Mouse (Mus musculus) heart, embryonic 14.5 days (tissue): Measurements from ENCODE around the gene Fam136a. TPM values are rescaled to one million over a fixed set of nuclear protein-coding genes. Genes with fewer than 3 reads are reported as not detected.

Source experiments
- ATAC-seq: fragments of 200-750 bp; cut with Nextera tagmentation; 2 replicates; pipeline ENCODE4 v1.8.0; 2017; ENCODE audit warnings: low read depth, moderate TSS enrichment; ENCODE audit not compliant: insufficient number of reproducible peaks, insufficient read depth, low FRiP score
- H3K27ac ChIP-seq, 2 experiments: fragments of 200-500 bp in 1 of 2; fragments of 300-500 bp in 1 of 2; sonication (generic) in 1 of 2; replicated peaks in 1 of 2; 2 replicates each; pipeline ENCODE4 v1.5.1; 2012 to 2014; ENCODE audit warnings: low read depth in 2 of 2, low read length in 2 of 2, control low read depth in 1 of 2, mild to moderate bottlenecking in 1 of 2, mixed read lengths in 1 of 2; ENCODE audit not compliant: control insufficient read depth in 1 of 2, insufficient read depth in 1 of 2
- H3K27me3 ChIP-seq: fragments of 300-500 bp; sonication (generic); 2 replicates; pipeline ENCODE4 v1.6.1; 2014; ENCODE audit warnings: mild to moderate bottlenecking, low read length, control low read depth; ENCODE audit not compliant: control insufficient read depth, insufficient read depth
- H3K36me3 ChIP-seq: fragments of 300-500 bp; sonication (generic); 2 replicates; pipeline ENCODE4 v1.6.1; 2014; ENCODE audit warnings: mild to moderate bottlenecking, control low read depth, low read length, mixed read lengths; ENCODE audit not compliant: control insufficient read depth, insufficient read depth
- H3K4me1 ChIP-seq, 2 experiments: fragments of 200-500 bp in 1 of 2; fragments of 300-500 bp in 1 of 2; sonication (generic) in 1 of 2; 2 replicates each; pipeline ENCODE4 v1.6.1; 2012 to 2014; ENCODE audit warnings: low read length in 2 of 2, control low read depth in 1 of 2, mixed read lengths in 1 of 2; ENCODE audit not compliant: control insufficient read depth in 2 of 2, insufficient read depth in 2 of 2
- H3K4me2 ChIP-seq: fragments of 300-500 bp; sonication (generic); 2 replicates; pipeline ENCODE4 v1.6.1; 2014; ENCODE audit warnings: mild to moderate bottlenecking, low read length
- H3K4me3 ChIP-seq, 2 experiments: fragments of 200-500 bp in 1 of 2; fragments of 300-500 bp in 1 of 2; sonication (generic) in 1 of 2; 2 replicates each; pipeline ENCODE4 v1.5.1; 2012 to 2014; ENCODE audit warnings: low read length in 2 of 2, mild to moderate bottlenecking in 2 of 2, control low read depth in 1 of 2, low read depth in 1 of 2, moderate library complexity in 1 of 2; ENCODE audit not compliant: control insufficient read depth in 1 of 2, insufficient read depth in 1 of 2
- H3K9ac ChIP-seq: fragments of 300-500 bp; sonication (generic); 2 replicates; pipeline ENCODE4 v1.6.1; 2014; ENCODE audit warnings: mild to moderate bottlenecking, low read length
- H3K9me3 ChIP-seq: fragments of 300-500 bp; sonication (generic); 2 replicates; pipeline ENCODE4 v1.6.1; 2016; ENCODE audit warnings: low read length, control low read depth; ENCODE audit not compliant: control insufficient read depth
- WGBS: fragments of 180-500 bp; shearing (Covaris S2); extraction: QIAGEN DNeasy Blood & Tissue Kit; methylation state at CpG from one replicate; pipeline ENCODE4 v1.1.7; 2014; 5-methylcytosine and 5-hydroxymethylcytosine counted together
- polyA plus RNA-seq: library from polyadenylated mRNA; unstranded; fragments of >200 nt; fragmentation: Nextera tagmentation; extraction: Ambion mirVana; gene quantifications from 2 replicates; pipeline ENCODE4 v1.2.1, GENCODE M21; 2014

Gene Fam136a
- polyA plus RNA-seq, 1 experiment from 2014 or later = 91.9 TPM

GRCm38 (mm10) chr6:86398986-86399385, 33.5 kb downstream of the Fam136a start:
- no peaks in the 10 kb centered on the region for H3K27me3 ChIP-seq
- no peak overlapping the region for H3K9ac ChIP-seq
- no peaks in the 10 kb centered on the region for H3K9me3 ChIP-seq
- H3K36me3 ChIP-seq = peaks cover 4% of the 10 kb centered on the region; the same call in 1 of the 2 replicates
- H3K4me3 ChIP-seq = no peak overlapping the region
- WGBS = 74% methylated on average over 2 of the region's 2 CpGs
- no peak overlapping the region for H3K4me2 ChIP-seq
- H3K4me1 ChIP-seq = peaks cover 9 to 30% of the 10 kb centered on the region in 2 experiments
- H3K27ac ChIP-seq = no peak overlapping the region
- no peak for ATAC-seq

DNA sequence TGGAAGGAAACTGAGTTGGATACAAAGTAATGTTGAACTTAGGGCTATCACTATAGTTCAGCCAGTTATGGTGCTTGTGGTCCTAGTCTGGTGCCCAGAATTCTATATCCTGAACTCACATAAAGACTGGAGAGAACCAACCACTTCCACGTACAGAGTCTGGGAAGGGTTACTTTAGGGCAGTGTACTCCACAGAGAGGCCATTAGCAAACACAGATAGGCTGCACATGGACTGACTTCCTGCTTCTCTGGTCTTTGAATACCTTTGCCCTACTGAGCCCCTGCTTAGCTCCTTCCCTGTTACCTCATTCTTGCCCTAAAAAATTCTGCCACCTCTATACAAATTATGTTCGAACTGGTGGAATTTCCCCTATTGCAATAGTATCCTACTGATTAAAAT, 34.5 kb downstream of the Fam136a start:
- H3K27ac ChIP-seq = no peak overlapping the region
- no peak for ATAC-seq

DNA sequence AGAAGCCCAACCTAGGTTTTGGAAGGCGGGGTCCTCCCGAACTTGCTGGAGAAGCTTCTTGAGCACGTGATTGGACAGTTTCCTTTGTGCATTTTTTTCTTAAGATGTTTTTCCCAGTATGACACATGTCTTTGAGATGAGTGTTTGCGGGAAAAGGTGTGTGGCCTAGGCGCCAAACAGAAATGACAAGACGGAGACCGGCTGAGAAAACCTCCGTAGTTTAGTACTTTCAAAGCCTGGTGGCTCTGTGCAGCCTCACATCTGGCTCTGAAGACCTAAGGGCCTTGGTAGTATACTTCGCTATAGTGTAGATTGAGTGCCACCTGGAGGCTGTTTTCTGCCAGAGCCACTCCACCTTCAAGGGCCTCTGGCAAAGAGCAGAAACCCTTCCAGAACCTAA, 35.5 kb downstream of the Fam136a start:
- Histone ChIP-seq H3K9ac (no peak overlapping the region), H3K9me3 (no peaks in the 10 kb centered on the region), H3K4me1 (peaks cover 0 to 16% of the 10 kb centered on the region in 2 experiments; a peak in 2 of 4 replicates), H3K4me3 (peak overlapping the region; percentile 12 to 28; a peak in 2 of 4 replicates), H3K4me2 (peak overlapping the region; percentile 50), H3K27ac (no peak overlapping the region), H3K27me3 (no peaks in the 10 kb centered on the region), H3K36me3 (no peaks in the 10 kb centered on the region)
- 3% methylated on average over 9 of the region's 9 CpGs for WGBS
- ATAC-seq = peak; percentile 18; the same call in 1 of the 2 replicates

More for the DNA sequence above, 34.5 kb downstream of the Fam136a start:
- H3K4me2 ChIP-seq = no peak overlapping the region
- WGBS = 64% methylated on average over 2 of the region's 2 CpGs
- H3K27me3 ChIP-seq = no peaks in the 10 kb centered on the region
- no peak overlapping the region for H3K9ac ChIP-seq
- no peaks in the 10 kb centered on the region for H3K9me3 ChIP-seq
- no peak overlapping the region for H3K4me3 ChIP-seq
- peaks cover 7 to 20% of the 10 kb centered on the region in 2 experiments for H3K4me1 ChIP-seq
- no peaks in the 10 kb centered on the region for H3K36me3 ChIP-seq

GRCm38 (mm10) chr6:86402681-86403607, 37.5 kb downstream of the Fam136a start:
- 0 out of 4 replicates have a peak overlapping the region, but pooled peaks of 1 of the 2 experiments have one; percentile 9 for H3K27ac ChIP-seq

GRCm38 (mm10) chr6:86403728-86404099, 38.3 kb downstream of the Fam136a start:
- Histone ChIP-seq H3K36me3 (peaks cover 10% of the 10 kb centered on the region), H3K4me3 (peak overlapping the region; percentile 83 to 91), H3K27ac (peak overlapping the region; percentile 99 to 100; a peak in 3 of 4 replicates), H3K9ac (peak overlapping the region; percentile 99), H3K9me3 (no peaks in the 10 kb centered on the region), H3K4me1 (peaks cover 2 to 20% of the 10 kb centered on the region in 2 experiments; a peak in 3 of 4 replicates), H3K27me3 (no peaks in the 10 kb centered on the region), H3K4me2 (peak overlapping the region; percentile 63)
- peak; percentile 52; the same call in 1 of the 2 replicates for ATAC-seq
- WGBS = under 1% methylated on average over 15 of the region's 15 CpGs

More at GRCm38 (mm10) chr6:86402681-86403607, 37.5 kb downstream of the Fam136a start:
- H3K9me3 ChIP-seq = no peaks in the 10 kb centered on the region
- no peaks in the 10 kb centered on the region for H3K27me3 ChIP-seq
- H3K36me3 ChIP-seq = peaks cover 10% of the 10 kb centered on the region
- H3K4me2 ChIP-seq = peak overlapping the region; percentile 63
- 36% methylated on average over 12 of the region's 12 CpGs for WGBS
- no peak for ATAC-seq
- H3K9ac ChIP-seq = peak overlapping the region; percentile 99
- H3K4me3 ChIP-seq = peak overlapping the region; percentile 13 to 91; a peak in 3 of 4 replicates
- peaks cover 2 to 20% of the 10 kb centered on the region in 2 experiments; a peak in 3 of 4 replicates for H3K4me1 ChIP-seq

DNA sequence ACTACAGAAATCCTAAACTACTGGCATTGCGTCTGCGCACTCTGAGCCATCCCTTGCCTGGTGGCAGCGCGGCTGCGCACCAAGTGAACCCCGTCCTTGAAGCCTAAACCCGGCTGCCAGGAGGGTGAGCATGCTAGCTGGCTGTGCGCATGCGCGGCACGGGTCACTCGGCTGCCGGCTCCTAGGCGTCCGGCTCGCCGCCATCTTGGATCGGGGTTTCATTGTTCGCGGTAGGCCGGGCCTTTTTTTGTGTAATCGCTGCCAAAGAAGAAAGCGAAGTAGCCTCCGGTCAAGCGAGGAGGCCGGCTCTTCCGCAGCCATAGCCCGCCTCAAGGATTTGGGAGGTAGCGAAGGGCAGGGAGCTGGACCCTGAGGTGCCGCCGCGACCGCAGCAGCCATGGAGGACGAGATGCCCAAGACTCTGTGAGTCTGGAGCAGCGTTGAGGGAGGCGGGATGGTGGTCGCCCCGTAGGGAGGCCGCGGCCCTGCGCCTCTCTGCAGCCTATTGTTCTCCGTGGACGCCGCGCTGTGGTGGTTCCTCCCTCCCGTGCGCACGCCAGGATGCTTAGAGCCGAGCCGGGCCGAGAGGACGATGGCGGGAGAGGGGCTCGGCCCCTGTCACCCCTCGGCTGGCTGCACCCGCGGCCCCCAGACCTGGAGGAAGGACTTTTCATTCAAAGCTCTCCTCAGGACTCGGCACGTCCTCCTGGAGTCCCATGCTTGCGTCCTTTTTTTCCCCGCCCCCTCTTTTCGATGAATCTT, 38.8 kb downstream of the Fam136a start, which contains the start of gene Tia1:
Gene Tia1, plus strand, starts transcription at position 120 of the 762 bp plus-strand sequence.
- peak within 1 kb of the TSS; percentile 99 to 100 for H3K27ac ChIP-seq
- WGBS = under 1% methylated on average over 60 of the region's 62 CpGs
- peak within 1 kb of the TSS; percentile 83 to 91 for H3K4me3 ChIP-seq
- H3K9me3 ChIP-seq = no peaks in the 10 kb centered on the region
- H3K4me2 ChIP-seq = peak within 1 kb of the TSS; percentile 78
- peak within 1 kb of the TSS; percentile 99 for H3K9ac ChIP-seq
- peak; percentile 94 for ATAC-seq
- peaks cover 2 to 20% of the 10 kb centered on the region in 2 experiments; a peak in 3 of 4 replicates for H3K4me1 ChIP-seq
- no peaks in the 10 kb centered on the region for H3K27me3 ChIP-seq
- H3K36me3 ChIP-seq = peaks cover 10% of the 10 kb centered on the region

- Histone ChIP-seq H3K27ac (peak overlapping the region; percentile 99 to 100), H3K4me3 (peak overlapping the region; percentile 83 to 91), H3K9me3 (no peaks in the 10 kb centered on the region), H3K4me2 (peak overlapping the region; percentile 78), H3K9ac (peak overlapping the region; percentile 99), H3K4me1 (peaks cover 2 to 20% of the 10 kb centered on the region in 2 experiments; a peak in 3 of 4 replicates), H3K36me3 (peaks cover 15% of the 10 kb centered on the region), H3K27me3 (no peaks in the 10 kb centered on the region)
- WGBS = under 1% methylated on average over 11 of the region's 11 CpGs
- ATAC-seq = no peak
Observed at GRCm38 (mm10) chr6:86404996-86405395, 39.5 kb downstream of the Fam136a start.
